Mouse (Mus musculus): ENCODE data around the gene Smad1. TPM values are rescaled to one million over a fixed set of nuclear protein-coding genes. Genes with fewer than 3 reads are reported as not detected.

The Smad1 gene
- total RNA-seq, 2 experiments from 2014 or later: 29.6 to 33.8 TPM

DNA sequence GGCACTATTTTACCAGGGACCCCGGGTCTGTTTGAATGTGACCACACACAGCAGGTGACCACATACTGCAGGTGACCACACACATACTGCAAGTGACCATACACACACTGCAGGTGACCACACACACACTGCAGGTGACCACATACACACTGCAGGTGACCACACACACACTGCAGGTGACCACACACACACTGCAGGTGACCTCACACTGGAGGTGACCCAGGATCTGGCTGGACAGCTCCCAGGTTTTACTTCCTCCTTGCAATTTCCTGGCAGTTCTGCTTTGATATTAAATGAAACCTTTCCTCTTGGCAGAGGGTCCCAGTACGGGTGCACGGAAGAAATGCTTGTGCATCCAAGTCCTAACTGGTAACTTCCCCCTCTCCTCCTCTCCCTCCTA lies 75.3 kb downstream of the Smad1 start:
- no peak for DNase-seq (ENCODE audit: low spot score in 2 of 2)
- intact Hi-C loops (cut with DNase I): no loop called here

GRCm38 (mm10) chr8:79323121-79323520 lies 76.2 kb downstream of the Smad1 start:
- intact Hi-C loops (cut with DNase I): no loop called here
- no peak for DNase-seq (ENCODE audit: low spot score in 2 of 2)

DNA sequence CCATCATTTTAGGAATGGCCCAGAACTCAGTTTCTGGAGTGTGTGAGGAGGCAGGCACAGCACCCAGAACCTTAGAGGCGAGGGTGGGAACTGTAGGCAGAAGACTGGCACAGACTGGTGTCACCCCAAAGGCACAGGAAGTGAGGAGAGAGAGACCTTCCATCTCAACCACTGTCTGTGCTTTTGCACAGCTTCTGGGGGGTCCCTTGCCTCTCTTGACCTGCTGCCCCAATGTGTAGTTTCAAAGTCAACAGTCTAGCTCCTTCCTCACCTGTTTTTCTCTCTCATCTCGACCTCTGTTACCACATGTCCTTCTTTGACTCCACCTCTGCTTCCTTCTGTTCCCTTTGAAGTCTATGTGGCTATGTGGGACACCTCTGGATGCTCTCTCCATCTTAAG lies 88.5 kb downstream of the Smad1 start:
- intact Hi-C loops (cut with DNase I): no loop called here
- DNase-seq (ENCODE audit: low spot score in 2 of 2): no peak

- intact Hi-C loops (cut with DNase I): no loop called here
- DNase-seq (ENCODE audit: low spot score in 2 of 2): no peak
Observed at GRCm38 (mm10) chr8:79305941-79306340, 93.4 kb downstream of the Smad1 start.

DNA sequence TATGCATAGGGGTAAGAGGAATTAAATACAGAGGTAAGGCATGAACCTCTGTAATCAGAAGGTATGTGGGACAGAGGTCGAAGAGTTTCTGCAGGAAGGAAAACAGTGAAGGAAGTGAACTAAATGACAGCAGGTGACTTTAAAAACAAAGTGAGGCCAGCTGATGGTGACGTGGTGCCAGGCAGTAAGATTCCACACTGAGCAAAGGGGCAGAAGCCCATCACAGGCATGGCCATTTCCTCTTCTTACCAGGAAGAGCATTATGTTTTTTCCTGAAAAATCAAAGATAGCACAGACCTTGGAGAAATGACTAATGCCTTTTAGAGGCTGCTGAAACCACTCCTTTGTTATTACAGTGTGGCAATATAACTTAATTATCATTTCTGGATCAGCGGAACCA lies 97.8 kb downstream of the Smad1 start:
- no peak for DNase-seq (ENCODE audit: low spot score in 2 of 2)
- intact Hi-C loops (cut with DNase I): no loop called here

GRCm38 (mm10) chr8:79299704-79300103 lies 99.6 kb downstream of the Smad1 start:
- intact Hi-C loops (cut with DNase I): no loop called here
- no peak for DNase-seq (ENCODE audit: low spot score in 2 of 2)

DNA sequence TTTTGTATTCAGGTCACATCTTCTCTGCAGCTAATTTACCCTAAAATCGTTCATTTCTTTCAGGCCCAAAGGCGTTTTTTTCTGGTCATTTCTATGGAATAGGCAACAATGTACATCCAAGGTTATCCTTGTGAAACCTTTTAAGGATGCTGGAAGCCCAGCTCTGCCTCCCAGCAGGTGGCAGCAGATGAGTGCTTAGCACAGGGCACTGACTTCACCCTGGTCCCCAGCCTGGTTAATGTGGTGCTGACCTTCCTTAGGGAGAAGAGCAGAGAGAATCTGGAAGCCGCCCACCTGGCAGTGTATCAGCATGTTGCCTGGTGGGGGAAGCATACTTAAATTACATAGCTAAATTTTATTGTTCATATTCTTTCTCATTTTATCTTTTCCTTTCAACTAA lies 101.6 kb downstream of the Smad1 start:
- intact Hi-C loops (cut with DNase I): loop anchor here (1.0 to 2.0 kb wide), 2 partner anchors 191 to 286 kb away; no protein-coding TSS in a partner anchor
- peak; percentile 69 to 75 for DNase-seq (ENCODE audit: low spot score in 2 of 2)

- intact Hi-C loops (cut with DNase I): loop anchor here (2.0 kb wide), 2 partner anchors 193 to 267 kb away; partner anchors contain the start of gene Zfp827
Observed at GRCm38 (mm10) chr8:79295276-79296105, 103.8 kb downstream of the Smad1 start.

GRCm38 (mm10) chr8:79294610-79295275 lies 104.6 kb downstream of the Smad1 start, which contains the start of gene Mmaa:
Gene Mmaa (minus strand): TSS chr8:79294937.
- intact Hi-C loops (cut with DNase I): loop anchor here (1.0 to 2.0 kb wide), 3 partner anchors 105 to 345 kb away; partner anchors contain the start of genes Otud4, Smad1 and Zfp827
- peak; percentile 96 to 97 for DNase-seq (ENCODE audit: low spot score in 2 of 2)

More at GRCm38 (mm10) chr8:79295276-79296105, 103.8 kb downstream of the Smad1 start:
- DNase-seq (ENCODE audit: low spot score in 2 of 2): no peak

GRCm38 (mm10) chr8:79293841-79294240 lies 105.5 kb downstream of the Smad1 start:
- no peak for DNase-seq (ENCODE audit: low spot score in 2 of 2)
- intact Hi-C loops (cut with DNase I): loop anchor here (1.0 to 2.0 kb wide), 3 partner anchors 105 to 345 kb away; partner anchors contain the start of genes Otud4, Smad1 and Zfp827

DNA sequence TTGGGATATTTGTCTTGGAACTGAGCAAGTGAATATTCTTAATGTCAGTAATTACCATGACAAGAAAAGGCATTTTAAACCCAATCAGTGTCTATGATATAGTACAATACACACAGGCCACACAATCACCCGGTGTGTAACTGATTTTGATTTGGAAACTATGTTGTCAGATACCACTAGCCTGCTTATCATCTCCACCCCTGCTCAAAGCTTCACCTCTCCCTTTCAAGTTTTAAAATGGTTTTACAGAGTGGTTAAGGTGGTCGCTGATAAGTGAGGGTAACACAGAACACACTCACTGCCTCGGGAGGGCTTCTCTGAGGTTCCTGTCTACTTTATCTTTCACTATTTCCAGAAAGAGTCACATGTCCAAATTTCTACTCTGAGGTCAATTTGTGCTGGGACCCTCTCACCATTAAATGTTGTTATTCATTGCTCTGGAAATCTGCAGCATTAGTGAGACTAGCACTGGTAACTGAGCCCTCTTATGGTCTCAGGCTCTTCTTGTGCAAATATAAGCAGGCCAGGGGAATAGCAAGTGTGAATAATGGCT lies 106.5 kb downstream of the Smad1 start:
- intact Hi-C loops (cut with DNase I): no loop called here
- no peak for DNase-seq (ENCODE audit: low spot score in 2 of 2)

DNA sequence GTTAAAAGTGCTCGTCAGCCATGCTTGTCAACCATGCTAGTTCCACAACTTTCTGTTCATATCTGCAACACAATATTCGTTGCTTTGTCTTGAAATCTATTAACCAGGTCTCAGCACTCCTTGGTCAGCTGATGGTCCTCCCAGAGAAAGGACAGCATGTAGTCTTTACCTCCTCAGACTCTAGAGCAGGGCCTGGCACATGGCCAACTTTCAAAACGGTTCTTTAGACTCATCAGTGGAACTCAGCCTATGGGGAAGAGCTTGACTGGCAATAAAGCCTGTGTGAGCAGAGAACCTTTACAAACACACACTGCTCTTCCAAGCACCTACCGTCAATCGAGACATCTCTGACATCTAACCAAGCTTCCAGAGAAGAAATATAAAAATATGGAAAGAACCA lies 109.7 kb downstream of the Smad1 start:
- intact Hi-C loops (cut with DNase I): no loop called here
- DNase-seq (ENCODE audit: low spot score in 2 of 2): no peak

DNA sequence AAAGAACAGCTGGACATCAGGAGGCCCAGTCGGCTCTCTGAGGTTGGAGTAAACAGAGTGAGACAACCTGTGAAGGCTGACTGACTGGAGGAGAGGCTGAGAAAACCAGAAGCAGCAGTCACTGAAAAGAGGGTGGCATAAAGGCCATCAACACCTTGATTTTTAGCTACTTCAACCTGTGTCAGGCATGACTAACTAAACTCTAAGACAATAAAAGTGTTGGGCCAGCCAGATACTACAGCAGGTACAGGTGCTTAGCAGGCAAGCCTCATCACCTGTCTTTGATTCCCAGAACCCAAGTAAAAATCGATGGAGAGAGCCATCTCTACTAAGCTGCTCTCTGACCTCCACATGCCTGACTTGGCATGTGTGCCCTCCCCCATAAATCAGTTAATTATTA lies 110.6 kb downstream of the Smad1 start:
- intact Hi-C loops (cut with DNase I): no loop called here
- no peak for DNase-seq (ENCODE audit: low spot score in 2 of 2)

Other genes starting within 250 kb of the Smad1 start
- not detected for gene 1700011L22Rik, start 150.9 kb downstream of the Smad1 start, total RNA-seq (2021)
- gene Mmaa, start 104.6 kb downstream of the Smad1 start, total RNA-seq (2021): 10 to 100 TPM; 24.1 to 27.3 TPM
- gene Otud4, start 240.1 kb upstream of the Smad1 start, total RNA-seq (2021): 10 to 100 TPM; 35.0 to 35.9 TPM